11 mouse cellular contexts compared by ENCODE assay signal in the genomic region with DNA sequence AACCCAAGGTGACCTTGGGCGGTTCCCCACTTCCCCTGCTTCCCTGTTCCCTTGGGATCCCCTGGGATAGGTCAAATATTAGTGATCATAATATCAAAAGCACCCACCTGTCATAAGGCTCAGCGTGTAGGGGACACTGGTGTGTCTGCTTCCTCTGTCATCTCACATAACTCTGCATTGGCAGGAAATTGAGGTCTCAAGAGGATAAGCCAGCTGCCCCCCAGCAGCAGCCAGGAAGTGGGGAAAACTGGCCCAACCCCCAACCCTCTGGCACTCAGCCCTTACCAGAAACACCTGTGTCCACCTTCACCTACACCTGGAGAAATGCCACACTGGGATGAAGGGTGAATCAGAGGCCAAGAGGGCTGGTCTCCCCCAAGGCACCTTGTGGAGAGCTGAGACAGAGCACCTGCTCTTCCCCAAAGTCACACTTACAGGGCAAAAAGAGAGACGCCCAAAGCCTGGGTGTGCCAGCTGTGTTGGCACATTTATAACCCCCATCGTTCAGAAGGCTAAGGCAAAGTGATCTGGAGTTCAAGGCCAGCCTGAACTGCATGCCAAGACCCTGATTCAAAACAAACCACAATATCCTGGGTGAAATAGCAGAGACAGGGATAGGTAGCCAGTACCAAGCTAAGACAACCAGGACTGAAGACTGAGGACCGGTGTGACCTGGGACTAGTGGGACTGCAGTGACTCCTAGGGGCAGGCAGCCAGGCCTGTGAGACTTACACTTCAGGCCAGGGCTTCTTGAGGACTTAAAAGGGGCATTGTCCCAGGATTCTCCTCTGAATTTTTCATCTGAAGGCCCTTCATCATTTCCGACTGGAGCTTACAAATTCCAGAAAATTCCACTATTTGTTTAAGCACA. TPM values are rescaled to one million over a fixed set of nuclear protein-coding genes. Genes with fewer than 3 reads are reported as not detected.
DNase-seq lines count a peak whose midpoint lies in the region; ATAC-seq and TF ChIP-seq lines count a peak whose summit lies in the region.
"Had no signal": no experiment of that assay in that cellular context is flagged by ENCODE, and none has a peak within 500 bp of the region (broad histone marks: within the 10 kb centered on the region; RNA-seq: fewer than 3 reads in every experiment).

No protein-coding gene starts in this region.

- H3K4me2 ChIP-seq in hindbrain, postnatal 0 days (ENCODE audit: low read depth, low read length): no peak overlapping the region
- H3K4me2 ChIP-seq in hindbrain, embryonic 16.5 days (ENCODE audit: low read length): no peak overlapping the region
- H3K4me2 ChIP-seq: liver, embryonic 13.5 days; neural tube, embryonic 12.5 days had no signal

- no peak for DNase-seq in hindbrain, postnatal 0 days (ENCODE audit: low spot score)
- peak; percentile 85 for DNase-seq in 416B (ENCODE audit: low read depth)
- DNase-seq in natural killer cell, adult 2 months (ENCODE audit: low spot score in 2 of 2): peak; percentile 57 to 62
- DNase-seq in frontal cortex, adult 2 months (ENCODE audit: extremely low spot score in 1 of 2, low spot score in 1 of 2): no peak
- no peak for DNase-seq in embryo, embryonic 11 days
- no peak for DNase-seq in gastrocnemius, postnatal 14 days
- DNase-seq: liver, embryonic 13.5 days had no signal

- no peak for ATAC-seq in hindbrain, postnatal 0 days
- no peak for ATAC-seq in hindbrain, embryonic 16.5 days

- WGBS in hindbrain, postnatal 0 days: 55% methylated on average over 6 of the region's 6 CpGs
- WGBS in hindbrain, embryonic 16.5 days: 63% methylated on average over 6 of the region's 6 CpGs
- WGBS in bone marrow, adult 2 months: 21% methylated on average over 6 of the region's 6 CpGs

- TF ChIP-seq POLR2A in bone marrow, adult 2 months (IDR thresholded peaks at IDR 0.05; ENCODE audit: borderline replicate concordance, control insufficient read depth, low read depth, low read length): no peak

- H3K27ac ChIP-seq in hindbrain, postnatal 0 days: no peak overlapping the region
- H3K27ac ChIP-seq in hindbrain, embryonic 16.5 days (ENCODE audit: low read depth, low read length): no peak overlapping the region
- H3K27ac ChIP-seq in bone marrow, adult 2 months (ENCODE audit: control insufficient read depth, insufficient read depth, low read depth, low read length, poor library complexity): peak overlapping the region; percentile 53; the same call in 1 of the 2 replicates
- H3K27ac ChIP-seq: liver, embryonic 13.5 days; neural tube, embryonic 12.5 days had no signal

- H3K27me3 ChIP-seq in hindbrain, postnatal 0 days (ENCODE audit: insufficient read depth, low read length): no peaks in the 10 kb centered on the region
- H3K27me3 ChIP-seq in hindbrain, embryonic 16.5 days (replicated peaks; ENCODE audit: control insufficient read depth, insufficient read depth, low read length): peaks cover 14% of the 10 kb centered on the region; the same call in 1 of the 2 replicates

- H3K9ac ChIP-seq in hindbrain, postnatal 0 days (replicated peaks; ENCODE audit: low read length): no peak overlapping the region; the same call in 1 of the 2 replicates
- no peak overlapping the region for H3K9ac ChIP-seq in hindbrain, embryonic 16.5 days (ENCODE audit: low read depth, low read length)
- H3K9ac ChIP-seq: liver, embryonic 13.5 days; neural tube, embryonic 12.5 days had no signal

- no peaks in the 10 kb centered on the region for H3K9me3 ChIP-seq in hindbrain, postnatal 0 days (ENCODE audit: low read length)
- no peaks in the 10 kb centered on the region for H3K9me3 ChIP-seq in hindbrain, embryonic 16.5 days (ENCODE audit: control insufficient read depth, low read length)
- H3K9me3 ChIP-seq: liver, embryonic 13.5 days; neural tube, embryonic 12.5 days had no signal

- H3K4me3 ChIP-seq in hindbrain, postnatal 0 days (ENCODE audit: low read length): no peak overlapping the region
- no peak overlapping the region for H3K4me3 ChIP-seq in hindbrain, embryonic 16.5 days (ENCODE audit: low read length)
- peak overlapping the region; percentile 52 for H3K4me3 ChIP-seq in bone marrow, adult 2 months (replicated peaks; ENCODE audit: control insufficient read depth, low read depth, low read length)
- H3K4me3 ChIP-seq: erythroblast, embryonic 14.5 days; liver, embryonic 13.5 days; neural tube, embryonic 12.5 days had no signal

- H3K36me3 ChIP-seq in hindbrain, postnatal 0 days (ENCODE audit: insufficient read depth, low read length): no peaks in the 10 kb centered on the region
- 0 out of 2 replicates have a peak, but pooled peaks cover 3% of the 10 kb centered on the region for H3K36me3 ChIP-seq in hindbrain, embryonic 16.5 days (ENCODE audit: control insufficient read depth, insufficient read depth, low read length)
- H3K36me3 ChIP-seq: liver, embryonic 13.5 days; neural tube, embryonic 12.5 days had no signal

- no peaks in the 10 kb centered on the region for H3K4me1 ChIP-seq in hindbrain, postnatal 0 days (ENCODE audit: insufficient read depth, low read length)
- peaks cover 4% of the 10 kb centered on the region; the same call in 1 of the 2 replicates for H3K4me1 ChIP-seq in hindbrain, embryonic 16.5 days (ENCODE audit: control insufficient read depth, insufficient read depth, low read depth, low read length)
- peaks cover 1% of the 10 kb centered on the region; the same call in 1 of the 2 replicates for H3K4me1 ChIP-seq in bone marrow, adult 2 months (ENCODE audit: control insufficient read depth, insufficient read depth, low read length)

- peak; percentile 41 for TF ChIP-seq CTCF in hindbrain, postnatal 0 days (IDR thresholded peaks at IDR 0.05; ENCODE audit: low read depth)
- TF ChIP-seq CTCF in bone marrow, adult 2 months (IDR thresholded peaks at IDR 0.05; ENCODE audit: control insufficient read depth, insufficient read depth, low read length): peak; percentile 64; the same call in 1 of the 2 replicates

- intact Hi-C loops in gastrocnemius, postnatal 14 days (cut with DNase I; ENCODE audit: low total_unique reads): no loop called here

RNA-seq across cellular contexts. Expression of a gene that starts 1.2 kb away (rescaled TPM):
- 12.6 and 14.1 TPM in 2 replicates for total RNA-seq in hindbrain, postnatal 0 days (2014; rRNA removed)
- 8.7 and 9.2 TPM in 2 replicates for polyA plus RNA-seq in hindbrain, postnatal 0 days (2015; fragmentation: Nextera tagmentation; extraction: Ambion mirVana)
- 9.9 and 10.6 TPM in 2 replicates for polyA plus RNA-seq in hindbrain, embryonic 16.5 days (2015; fragmentation: Nextera tagmentation; extraction: Ambion mirVana)
- 0.63 and 2.4 TPM in 2 replicates for polyA plus RNA-seq in bone marrow, adult 2 months (2011; ENCODE audit: insufficient read depth, insufficient read length, low replicate concordance, missing spikeins)
- polyA plus RNA-seq in frontal cortex, adult 2 months (2012; rRNA removed): 1.6 TPM in 2 replicates
- under 1 TPM in 1 of 2 experiments, not detected in 1; 0.12 TPM for total RNA-seq in gastrocnemius, postnatal 14 days (2021)

RNA-seq across cellular contexts. Expression of a gene that starts 57.7 kb away (rescaled TPM):
- 15.1 and 17.2 TPM in 2 replicates for total RNA-seq in hindbrain, postnatal 0 days (2014; rRNA removed)
- 203 and 213 TPM in 2 replicates for polyA plus RNA-seq in hindbrain, postnatal 0 days (2015; fragmentation: Nextera tagmentation; extraction: Ambion mirVana)
- polyA plus RNA-seq in hindbrain, embryonic 16.5 days (2015; fragmentation: Nextera tagmentation; extraction: Ambion mirVana): 205 and 214 TPM in 2 replicates
- polyA plus RNA-seq in bone marrow, adult 2 months (2011; ENCODE audit: insufficient read depth, insufficient read length, low replicate concordance, missing spikeins): 330 and 503 TPM in 2 replicates
- 153 and 154 TPM in 2 replicates for polyA plus RNA-seq in frontal cortex, adult 2 months (2012; rRNA removed)
- 100 to 1,000 TPM; 107 to 120 TPM for total RNA-seq in gastrocnemius, postnatal 14 days (2021)

Comparison
In these comparisons a context has a peak if more than half of its experiments do, and no peak if none do; other contexts are left out.
1. DNase-seq: peak in 416B (single experiment) and natural killer cell, adult 2 months (2 of 2); none in hindbrain, postnatal 0 days (single experiment), frontal cortex, adult 2 months (0 of 2), embryo, embryonic 11 days (single experiment) and gastrocnemius, postnatal 14 days (single experiment).